Mouse (Mus musculus) cortical plate, adult 2 months (tissue): ENCODE measurements around the gene Mybphl.

Experiments
- CTCF ChIP-seq: fragments of 200-500 bp; IDR thresholded peaks from 2 replicates; pipeline ENCODE4 v1.5.1; 2011; ENCODE audit warnings: mild to moderate bottlenecking, control low read depth, low read length; ENCODE audit not compliant: insufficient read depth; ENCODE audit errors: extremely low read depth
- POLR2A ChIP-seq: fragments of 200-500 bp; IDR thresholded peaks from 2 replicates; pipeline ENCODE4 v1.6.1; 2011; ENCODE audit warnings: mild to moderate bottlenecking, low read length, control low read depth; ENCODE audit not compliant: insufficient read depth; ENCODE audit errors: extremely low read depth

GRCm38 (mm10) chr3:108423006-108423405 is 58.3 kb downstream of the Mybphl start:
- TF ChIP-seq POLR2A, result no peak
- no peak for TF ChIP-seq CTCF
